Mouse (Mus musculus) kidney, adult 2 months (tissue): ENCODE results near the gene Elmo1. TPM values are rescaled to one million over a fixed set of nuclear protein-coding genes. Genes with fewer than 3 reads are reported as not detected.

Source experiments
- DNase-seq: peaks from one replicate; pipeline ENCODE4 v3.0.0; 2021
- H3K27ac ChIP-seq: fragments of 200-500 bp; 2 replicates; pipeline ENCODE4 v1.5.1; 2012; ENCODE audit warnings: low read depth, low read length, control low read depth, inconsistent platforms; ENCODE audit not compliant: insufficient read depth
- H3K27me3 ChIP-seq: fragments of 200-500 bp; replicated peaks from 2 replicates; pipeline ENCODE4 v1.6.1; 2012; ENCODE audit warnings: mild to moderate bottlenecking, moderate library complexity, low read length, inconsistent platforms; ENCODE audit not compliant: control insufficient read depth, insufficient read depth
- H3K36me3 ChIP-seq: fragments of 200-500 bp; 2 replicates; pipeline ENCODE4 v1.6.1; 2012; ENCODE audit warnings: mild to moderate bottlenecking, moderate library complexity, low read length, inconsistent platforms; ENCODE audit not compliant: control insufficient read depth, insufficient read depth
- H3K4me1 ChIP-seq: fragments of 200-500 bp; 2 replicates; pipeline ENCODE4 v1.6.1; 2011; ENCODE audit warnings: low read length; ENCODE audit not compliant: control insufficient read depth, insufficient read depth
- H3K4me3 ChIP-seq: fragments of 200-500 bp; 2 replicates; pipeline ENCODE4 v1.5.1; 2011; ENCODE audit warnings: mild to moderate bottlenecking, low read depth, low read length, control low read depth; ENCODE audit not compliant: insufficient read depth
- CTCF ChIP-seq: fragments of 200-500 bp; conservative IDR thresholded peaks from 2 replicates; pipeline ENCODE4 v1.5.1; 2011; ENCODE audit warnings: low read depth, mild to moderate bottlenecking, control low read depth, low read length, moderate library complexity, mixed read lengths; ENCODE audit not compliant: insufficient read depth, insufficient read length
- POLR2A ChIP-seq: fragments of 200-500 bp; IDR thresholded peaks from one replicate; pipeline ENCODE4 v1.6.1; 2011; ENCODE audit warnings: low read depth, low read length, control low read depth
- WGBS: fragments of 180-500 bp; shearing (Covaris S2); methylation state at CpG from one replicate; pipeline ENCODE4 v1.1.7; 2018; 5-methylcytosine and 5-hydroxymethylcytosine counted together
- polyA plus RNA-seq: library from polyadenylated mRNA; depleted of rRNA; stranded (reverse); fragments of >200 nt; gene quantifications from 2 replicates; pipeline ENCODE4 v1.2.3, GENCODE M21; 2012

Gene Elmo1
- polyA plus RNA-seq, 1 experiment = 4.5 TPM

DNA sequence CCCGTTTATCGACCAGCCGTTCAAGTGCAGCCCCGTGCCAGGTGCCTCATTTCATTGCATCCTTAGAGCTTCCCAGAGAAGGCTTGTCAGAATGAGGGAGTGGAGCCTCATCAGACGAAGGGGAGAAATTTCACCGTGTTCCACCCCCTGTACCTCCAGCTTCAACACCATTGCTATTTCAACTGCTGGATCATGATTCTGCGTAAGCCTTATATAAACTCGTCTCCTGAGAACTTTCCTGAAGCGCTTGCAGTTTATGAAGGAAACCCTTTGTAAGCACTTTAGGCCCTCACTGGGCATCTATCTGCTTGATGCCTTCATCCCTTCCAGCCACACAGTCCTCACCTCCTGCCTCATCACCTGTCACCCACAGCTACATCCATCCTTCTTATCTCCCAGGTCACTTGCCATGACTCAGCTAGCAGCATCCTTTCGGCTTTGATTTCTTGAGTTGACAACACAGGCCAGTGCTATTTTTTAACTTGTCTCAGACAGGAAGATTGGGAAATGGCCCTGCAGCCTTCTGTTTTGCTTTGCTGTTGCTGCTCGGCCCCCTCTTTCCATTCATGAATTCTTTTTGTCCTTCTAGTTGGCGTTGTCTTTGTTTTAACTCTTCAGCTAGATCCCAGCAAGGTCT is 456.3 kb downstream of the Elmo1 start:
- Histone ChIP-seq H3K27ac (no peak overlapping the region), H3K27me3 (no peaks in the 10 kb centered on the region)
- TF ChIP-seq CTCF (no peak), POLR2A (no peak)

DNA sequence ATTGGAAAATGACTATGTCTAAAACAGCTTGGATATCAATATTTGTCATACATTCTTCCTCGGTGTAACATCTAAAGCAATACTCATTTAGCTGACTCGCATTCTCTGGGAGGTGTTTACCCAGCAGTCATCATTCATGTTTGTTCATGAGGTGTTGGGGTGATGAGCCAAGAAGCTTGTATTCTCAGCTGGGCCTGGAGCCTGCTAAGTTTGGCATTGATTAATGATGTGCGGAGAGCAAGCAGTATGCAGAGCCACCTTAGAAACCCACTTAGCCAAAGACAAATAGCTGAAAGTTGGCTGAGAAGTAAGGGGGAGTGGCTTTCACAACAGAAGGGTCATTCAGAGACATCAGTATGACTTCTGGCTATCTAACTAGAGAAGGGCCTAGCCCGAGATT is 459.6 kb downstream of the Elmo1 start:
- no peak overlapping the region for H3K27ac ChIP-seq
- H3K36me3 ChIP-seq = no peaks in the 10 kb centered on the region
- DNase-seq = no peak
- H3K4me1 ChIP-seq = no peaks in the 10 kb centered on the region
- no peak overlapping the region for H3K4me3 ChIP-seq
- no peak for TF ChIP-seq POLR2A
- no peak for TF ChIP-seq CTCF
- no peaks in the 10 kb centered on the region for H3K27me3 ChIP-seq
- WGBS = 44% methylated on average over 4 of the region's 4 CpGs

More for the DNA sequence above, 456.3 kb downstream of the Elmo1 start:
- WGBS = 81% methylated on average over 12 of the region's 12 CpGs
- no peak for DNase-seq
- no peak overlapping the region for H3K4me3 ChIP-seq
- no peaks in the 10 kb centered on the region for H3K4me1 ChIP-seq
- no peaks in the 10 kb centered on the region for H3K36me3 ChIP-seq

GRCm38 (mm10) chr13:20551559-20551958 is 461.2 kb downstream of the Elmo1 start:
- WGBS = 92% methylated on average over 1 of the region's 1 CpGs
- Histone ChIP-seq H3K4me3 (no peak overlapping the region), H3K4me1 (no peaks in the 10 kb centered on the region), H3K36me3 (no peaks in the 10 kb centered on the region), H3K27me3 (no peaks in the 10 kb centered on the region), H3K27ac (no peak overlapping the region)
- no peak for DNase-seq
- TF ChIP-seq CTCF (no peak), POLR2A (no peak)

GRCm38 (mm10) chr13:20555853-20556452 is 465.6 kb downstream of the Elmo1 start:
- no peaks in the 10 kb centered on the region for H3K4me1 ChIP-seq
- H3K36me3 ChIP-seq = no peaks in the 10 kb centered on the region
- WGBS = 81% methylated on average over 4 of the region's 4 CpGs

GRCm38 (mm10) chr13:20556739-20557138 is 466.3 kb downstream of the Elmo1 start:
- Histone ChIP-seq H3K4me3 (no peak overlapping the region), H3K36me3 (no peaks in the 10 kb centered on the region), H3K27me3 (no peaks in the 10 kb centered on the region), H3K4me1 (no peaks in the 10 kb centered on the region), H3K27ac (no peak overlapping the region)
- 82% methylated on average over 10 of the region's 10 CpGs for WGBS
- TF ChIP-seq POLR2A (no peak), CTCF (no peak)
- DNase-seq = no peak

More at GRCm38 (mm10) chr13:20555853-20556452, 465.6 kb downstream of the Elmo1 start:
- H3K27me3 ChIP-seq = no peaks in the 10 kb centered on the region
- no peak overlapping the region for H3K4me3 ChIP-seq
- no peak overlapping the region for H3K27ac ChIP-seq
- DNase-seq = no peak
- TF ChIP-seq CTCF (no peak), POLR2A (no peak)

GRCm38 (mm10) chr13:20557156-20557555 is 466.8 kb downstream of the Elmo1 start:
- TF ChIP-seq POLR2A = no peak
- no peak for TF ChIP-seq CTCF
- 65% methylated on average over 8 of the region's 8 CpGs for WGBS
- no peaks in the 10 kb centered on the region for H3K4me1 ChIP-seq
- no peaks in the 10 kb centered on the region for H3K36me3 ChIP-seq
- no peak overlapping the region for H3K4me3 ChIP-seq
- H3K27me3 ChIP-seq = no peaks in the 10 kb centered on the region
- no peak for DNase-seq
- no peak overlapping the region for H3K27ac ChIP-seq

GRCm38 (mm10) chr13:20558376-20558775 is 468.0 kb downstream of the Elmo1 start:
- Histone ChIP-seq H3K27ac (no peak overlapping the region), H3K27me3 (no peaks in the 10 kb centered on the region), H3K36me3 (no peaks in the 10 kb centered on the region), H3K4me3 (no peak overlapping the region), H3K4me1 (no peaks in the 10 kb centered on the region)
- WGBS = 93% methylated on average over 2 of the region's 2 CpGs
- TF ChIP-seq POLR2A = no peak
- TF ChIP-seq CTCF = no peak
- DNase-seq = no peak
